Mouse (Mus musculus) right cerebral cortex, postnatal 25 days (tissue): ENCODE measurements around the gene Pdia3.
"Not testable (repeated sequence)": the region's sequence is repeated elsewhere in the genome, so short reads cannot be mapped to it uniquely, and the experiment has no call there.

Experiments
- DNase-seq: peaks from one replicate; pipeline ENCODE4 v3.0.0; 2022

Pdia3 gene

DNA sequence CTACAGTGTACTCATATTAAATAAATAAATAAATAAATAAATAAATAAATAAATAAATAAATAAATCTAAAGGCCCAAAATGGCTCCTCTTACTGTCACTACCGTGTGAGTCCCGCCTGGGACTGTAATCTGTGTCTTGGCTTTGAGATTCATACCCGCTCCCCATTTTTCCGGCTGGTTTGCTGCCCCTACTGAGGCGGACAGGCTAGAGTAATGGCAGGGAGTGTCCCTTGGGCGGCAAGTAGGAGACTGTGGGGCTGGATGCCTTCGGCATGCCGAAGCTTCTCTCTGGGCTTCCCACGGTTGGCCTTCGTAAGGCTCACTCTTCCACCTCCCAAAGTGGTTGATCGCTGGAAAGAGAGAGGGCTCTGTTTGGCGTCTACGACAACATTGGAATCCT lies 67.3 kb downstream of the Pdia3 start:
- DNase-seq = not testable (repeated sequence)

DNA sequence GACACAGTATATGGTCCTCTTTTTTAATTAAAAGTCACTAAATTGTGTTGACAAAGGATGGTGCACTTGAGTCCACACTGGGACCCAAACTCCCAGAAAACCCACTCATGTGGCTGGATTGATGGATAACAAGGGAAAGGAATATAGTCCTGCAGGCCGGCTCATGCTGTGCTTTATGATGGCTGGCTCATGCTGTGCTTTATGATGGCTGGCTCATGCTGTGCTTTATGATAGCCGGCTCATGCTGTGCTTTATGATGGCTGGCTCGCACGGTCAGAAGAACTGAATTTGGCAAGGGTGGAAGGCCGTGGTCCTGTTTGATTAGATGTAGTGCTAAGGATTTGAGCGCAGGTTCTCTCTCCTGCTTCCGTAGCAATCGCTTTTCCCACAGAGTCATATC lies 70.0 kb downstream of the Pdia3 start:
- no peak for DNase-seq

DNA sequence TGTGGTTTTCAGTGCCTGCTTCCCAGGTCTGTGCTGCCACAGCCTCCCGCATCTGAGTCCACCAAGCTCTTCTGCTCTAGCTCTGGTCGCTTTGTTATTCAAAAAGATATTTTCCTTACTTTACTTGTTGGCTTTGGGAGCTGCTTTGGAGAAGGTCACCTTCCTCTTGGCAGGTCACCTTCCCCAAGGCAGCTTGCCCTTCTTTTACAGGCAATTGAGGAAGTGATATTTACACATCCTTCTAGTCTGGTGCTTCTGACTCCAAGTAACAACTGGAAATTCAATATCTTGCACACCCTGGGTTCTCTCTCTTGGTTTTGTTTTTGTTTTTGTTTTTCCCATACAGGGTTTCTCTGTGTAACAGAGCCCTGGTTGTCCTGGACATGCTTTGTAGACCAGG lies 70.8 kb downstream of the Pdia3 start:
- DNase-seq = not testable (repeated sequence)
